Mouse (Mus musculus) forebrain, embryonic 11.5 days (tissue): ENCODE results near the gene Nrbp1. TPM values are rescaled to one million over a fixed set of nuclear protein-coding genes. Genes with fewer than 3 reads are reported as not detected.

ENCODE experiments used
- ATAC-seq: fragments of 200-750 bp; cut with Nextera tagmentation; replicated peaks from 2 replicates; pipeline ENCODE4 v1.8.0; 2017; ENCODE audit warnings: moderate TSS enrichment; ENCODE audit not compliant: low FRiP score
- DNase-seq: peaks from one replicate; pipeline ENCODE4 v3.0.0-alpha.2; 2017; ENCODE audit warnings: low spot score
- H3K27ac ChIP-seq: fragments of 300-500 bp; sonication (generic); 2 replicates; pipeline ENCODE4 v1.5.1; 2014; ENCODE audit warnings: low read depth, low read length
- H3K27me3 ChIP-seq: fragments of 300-500 bp; sonication (generic); 2 replicates; pipeline ENCODE4 v1.6.1; 2014; ENCODE audit warnings: mild to moderate bottlenecking, low read length, mixed read lengths; ENCODE audit not compliant: control insufficient read depth, insufficient read depth
- H3K36me3 ChIP-seq: fragments of 300-500 bp; sonication (generic); 2 replicates; pipeline ENCODE4 v1.6.1; 2014; ENCODE audit warnings: mild to moderate bottlenecking, low read length, moderate library complexity, mixed read lengths; ENCODE audit not compliant: control insufficient read depth, insufficient read depth
- H3K4me1 ChIP-seq: fragments of 300-500 bp; sonication (generic); replicated peaks from 2 replicates; pipeline ENCODE4 v1.6.1; 2014; ENCODE audit warnings: low read length, mixed read lengths; ENCODE audit not compliant: control insufficient read depth, insufficient read depth
- H3K4me2 ChIP-seq: fragments of 300-500 bp; sonication (generic); 2 replicates; pipeline ENCODE4 v1.6.1; 2014; ENCODE audit warnings: low read depth, mild to moderate bottlenecking, low read length, moderate library complexity, mixed read lengths; ENCODE audit not compliant: severe bottlenecking
- H3K4me3 ChIP-seq: fragments of 300-500 bp; sonication (generic); 2 replicates; pipeline ENCODE4 v1.5.1; 2014; ENCODE audit warnings: low read depth, low read length
- H3K9ac ChIP-seq: fragments of 300-500 bp; sonication (generic); 2 replicates; pipeline ENCODE4 v1.6.1; 2014; ENCODE audit warnings: low read length
- H3K9me3 ChIP-seq: fragments of 300-500 bp; sonication (generic); 2 replicates; pipeline ENCODE4 v1.6.1; 2016; ENCODE audit warnings: low read length, mixed read lengths; ENCODE audit not compliant: control insufficient read depth
- WGBS: fragments of 180-500 bp; shearing (Covaris S2); extraction: QIAGEN DNeasy Blood & Tissue Kit; methylation state at CpG from one replicate; pipeline ENCODE4 v1.1.7; 2014; 5-methylcytosine and 5-hydroxymethylcytosine counted together
- polyA plus RNA-seq: library from polyadenylated mRNA; unstranded; fragments of >200 nt; fragmentation: Nextera tagmentation; extraction: Ambion mirVana; gene quantifications from 2 replicates; pipeline ENCODE4 v1.2.1, GENCODE M21; 2014

Nrbp1 gene
- polyA plus RNA-seq, 1 experiment from 2014 or later, result 145 TPM

- peak within 1 kb of the TSS; percentile 37 for H3K27ac ChIP-seq
- peak; percentile 91 for ATAC-seq
- H3K9ac ChIP-seq, result peak within 1 kb of the TSS; percentile 58
- H3K4me2 ChIP-seq, result peak within 1 kb of the TSS; percentile 86
- H3K9me3 ChIP-seq, result no peaks in the 10 kb centered on the region
- 3% methylated on average over 45 of the region's 45 CpGs for WGBS
- peak within 1 kb of the TSS; percentile 50 for H3K4me3 ChIP-seq
- peaks cover 14% of the 10 kb centered on the region; the same call in 1 of the 2 replicates for H3K4me1 ChIP-seq
- DNase-seq, result peak; percentile 97
- H3K36me3 ChIP-seq, result peaks cover 2% of the 10 kb centered on the region; the same call in 1 of the 2 replicates
- H3K27me3 ChIP-seq, result no peaks in the 10 kb centered on the region
These were observed 50.1 kb downstream of the Nrbp1 start, which contains the start of gene Ift172 for GRCm38 (mm10) chr5:31290521-31291360. Ift172 (minus strand) TSS chr5:31291116.

GRCm38 (mm10) chr5:31291361-31291688 lies 50.7 kb downstream of the Nrbp1 start:
- H3K4me3 ChIP-seq, result peak overlapping the region; percentile 50
- no peak for DNase-seq
- WGBS, result 3% methylated on average over 9 of the region's 9 CpGs

GRCm38 (mm10) chr5:31294964-31295605 lies 54.4 kb downstream of the Nrbp1 start:
- H3K9ac ChIP-seq, result peak overlapping the region; percentile 90
- peak overlapping the region; percentile 87 for H3K4me2 ChIP-seq
- DNase-seq (peak; percentile 69), ATAC-seq (no peak; the same call in 1 of the 2 replicates)
- 4% methylated on average over 24 of the region's 29 CpGs for WGBS
- H3K4me3 ChIP-seq, result peak overlapping the region; percentile 64
- no peaks in the 10 kb centered on the region for H3K36me3 ChIP-seq
- H3K9me3 ChIP-seq, result no peaks in the 10 kb centered on the region
- no peaks in the 10 kb centered on the region for H3K27me3 ChIP-seq
- 0 out of 2 replicates have a peak overlapping the region, but pooled peaks have one; percentile 8 for H3K27ac ChIP-seq
- H3K4me1 ChIP-seq, result peaks cover 13% of the 10 kb centered on the region; the same call in 1 of the 2 replicates

More at GRCm38 (mm10) chr5:31291361-31291688, 50.7 kb downstream of the Nrbp1 start:
- Histone ChIP-seq H3K27me3 (no peaks in the 10 kb centered on the region), H3K9ac (peak overlapping the region; percentile 53), H3K27ac (peak overlapping the region; percentile 37), H3K9me3 (no peaks in the 10 kb centered on the region), H3K4me2 (peak overlapping the region; percentile 86), H3K36me3 (no peaks in the 10 kb centered on the region), H3K4me1 (peaks cover 14% of the 10 kb centered on the region; the same call in 1 of the 2 replicates)
- no peak; the same call in 1 of the 2 replicates for ATAC-seq

DNA sequence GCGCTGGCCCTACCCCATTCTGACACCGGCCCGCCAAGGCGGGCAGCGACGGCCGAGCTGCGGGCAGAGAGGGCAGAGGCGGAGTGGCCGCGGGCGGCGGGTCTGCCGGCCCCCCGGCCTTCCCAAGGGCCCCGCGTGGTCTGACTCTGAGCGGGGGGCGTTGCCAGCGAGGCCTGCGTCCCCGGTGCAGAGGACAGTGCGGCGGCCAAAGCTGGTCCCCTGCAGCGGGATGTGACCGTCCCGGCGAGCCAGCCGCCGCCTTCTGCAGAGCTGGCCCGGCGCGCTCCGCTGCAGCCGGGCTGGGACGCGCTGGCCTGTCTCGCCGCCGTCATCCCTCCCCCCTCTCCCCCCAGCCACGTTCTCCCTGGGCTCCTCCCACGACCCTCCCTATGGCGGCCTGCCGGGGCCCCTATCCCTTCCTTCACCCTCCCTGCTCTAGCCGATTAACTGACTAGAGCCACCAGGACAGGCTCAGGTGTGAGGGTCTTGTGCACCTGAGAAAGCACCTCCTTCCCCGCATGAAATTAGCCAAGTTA lies 55.0 kb downstream of the Nrbp1 start, which contains the start of gene Fndc4:
Gene Fndc4, minus strand, starts transcription at position 475 of the 536 bp plus-strand sequence.
- Histone ChIP-seq H3K4me1 (peaks cover 11% of the 10 kb centered on the region; the same call in 1 of the 2 replicates), H3K27ac (0 out of 2 replicates have a peak within 1 kb of the TSS, but pooled peaks have one; percentile 8), H3K4me3 (peak within 1 kb of the TSS; percentile 64), H3K36me3 (no peaks in the 10 kb centered on the region), H3K4me2 (peak within 1 kb of the TSS; percentile 87), H3K9me3 (no peaks in the 10 kb centered on the region), H3K27me3 (no peaks in the 10 kb centered on the region), H3K9ac (peak within 1 kb of the TSS; percentile 90)
- under 1% methylated on average over 40 of the region's 46 CpGs for WGBS
- peak; percentile 88 for DNase-seq
- peak; percentile 85 for ATAC-seq

- Histone ChIP-seq H3K27me3 (no peaks in the 10 kb centered on the region), H3K9me3 (no peaks in the 10 kb centered on the region), H3K27ac (no peak within 1 kb of the TSS), H3K36me3 (no peaks in the 10 kb centered on the region), H3K4me1 (peaks cover 7% of the 10 kb centered on the region; the same call in 1 of the 2 replicates), H3K4me2 (peak within 1 kb of the TSS; percentile 87; the same call in 1 of the 2 replicates), H3K9ac (no peak within 1 kb of the TSS), H3K4me3 (no peak within 1 kb of the TSS)
- no peak for ATAC-seq
- DNase-seq, result no peak
- 83% methylated on average over 13 of the region's 13 CpGs for WGBS
These were observed 56.5 kb downstream of the Nrbp1 start, which contains the start of gene Gckr for GRCm38 (mm10) chr5:31297047-31297757. Gckr (plus strand) TSS chr5:31297443.

DNA sequence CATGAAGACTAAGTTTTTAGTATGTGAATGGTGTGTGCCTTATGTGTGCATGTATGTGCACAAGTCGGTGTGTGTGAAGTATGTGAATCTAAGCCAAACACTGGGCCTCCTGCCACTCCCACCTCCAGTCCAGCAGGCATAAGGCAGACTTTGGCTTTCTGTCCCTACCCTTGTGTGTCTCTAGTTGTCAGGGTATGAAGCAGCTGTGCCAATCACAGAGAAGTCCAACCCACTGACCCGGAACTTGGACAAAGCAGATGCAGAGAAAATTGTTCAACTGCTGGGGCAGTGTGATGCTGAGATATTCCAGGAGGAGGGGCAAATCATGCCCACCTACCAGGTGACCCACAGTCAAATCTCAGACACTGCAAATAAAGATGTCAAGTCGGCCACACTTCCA lies 57.3 kb downstream of the Nrbp1 start:
- WGBS, result 86% methylated on average over 3 of the region's 3 CpGs
- no peak overlapping the region for H3K4me3 ChIP-seq
- no peaks in the 10 kb centered on the region for H3K27me3 ChIP-seq
- ATAC-seq, result no peak
- H3K4me2 ChIP-seq, result no peak overlapping the region
- H3K27ac ChIP-seq, result no peak overlapping the region
- H3K9me3 ChIP-seq, result no peaks in the 10 kb centered on the region
- no peak for DNase-seq
- no peak overlapping the region for H3K9ac ChIP-seq
- H3K36me3 ChIP-seq, result no peaks in the 10 kb centered on the region
- H3K4me1 ChIP-seq, result peaks cover 7% of the 10 kb centered on the region; the same call in 1 of the 2 replicates

DNA sequence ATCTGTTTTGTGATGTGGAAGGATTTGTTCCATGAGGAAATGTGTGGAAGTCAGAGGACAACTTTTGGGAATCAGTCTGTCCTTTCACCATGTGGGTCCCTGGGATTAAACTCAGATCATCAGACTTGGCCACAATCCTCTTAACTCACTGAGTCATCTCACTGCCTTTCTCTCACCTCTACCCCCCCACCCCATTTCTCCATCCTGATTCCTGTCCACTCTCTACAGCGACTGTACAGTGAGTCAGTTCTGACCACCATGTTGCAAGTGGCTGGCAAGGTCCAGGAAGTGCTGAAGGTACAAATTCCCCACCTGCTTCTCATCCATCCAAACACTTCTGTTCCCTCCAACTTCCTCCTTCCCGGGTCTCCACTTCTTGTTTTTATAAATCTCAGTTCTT lies 57.8 kb downstream of the Nrbp1 start:
- Histone ChIP-seq H3K4me3 (no peak overlapping the region), H3K9ac (no peak overlapping the region), H3K27ac (no peak overlapping the region), H3K4me2 (no peak overlapping the region), H3K27me3 (no peaks in the 10 kb centered on the region), H3K36me3 (no peaks in the 10 kb centered on the region), H3K9me3 (no peaks in the 10 kb centered on the region), H3K4me1 (peaks cover 7% of the 10 kb centered on the region; the same call in 1 of the 2 replicates)
- ATAC-seq (no peak), DNase-seq (no peak)
- 82% methylated on average over 2 of the region's 2 CpGs for WGBS
